Mouse (Mus musculus) activated CD4-positive, CD25-positive, alpha-beta regulatory T cell, adult 9 weeks (primary cell): ENCODE results near the gene Ces1c. TPM values are rescaled to one million over a fixed set of nuclear protein-coding genes. Genes with fewer than 3 reads are reported as not detected.

ENCODE experiments used
- polyA plus RNA-seq: library from polyadenylated mRNA; unstranded; fragments of 100-300 nt; shearing (Covaris generic); gene quantifications from one replicate; pipeline ENCODE4 v1.2.1, GENCODE M21; 2017

The Ces1c gene
- not detected for polyA plus RNA-seq

DNA sequence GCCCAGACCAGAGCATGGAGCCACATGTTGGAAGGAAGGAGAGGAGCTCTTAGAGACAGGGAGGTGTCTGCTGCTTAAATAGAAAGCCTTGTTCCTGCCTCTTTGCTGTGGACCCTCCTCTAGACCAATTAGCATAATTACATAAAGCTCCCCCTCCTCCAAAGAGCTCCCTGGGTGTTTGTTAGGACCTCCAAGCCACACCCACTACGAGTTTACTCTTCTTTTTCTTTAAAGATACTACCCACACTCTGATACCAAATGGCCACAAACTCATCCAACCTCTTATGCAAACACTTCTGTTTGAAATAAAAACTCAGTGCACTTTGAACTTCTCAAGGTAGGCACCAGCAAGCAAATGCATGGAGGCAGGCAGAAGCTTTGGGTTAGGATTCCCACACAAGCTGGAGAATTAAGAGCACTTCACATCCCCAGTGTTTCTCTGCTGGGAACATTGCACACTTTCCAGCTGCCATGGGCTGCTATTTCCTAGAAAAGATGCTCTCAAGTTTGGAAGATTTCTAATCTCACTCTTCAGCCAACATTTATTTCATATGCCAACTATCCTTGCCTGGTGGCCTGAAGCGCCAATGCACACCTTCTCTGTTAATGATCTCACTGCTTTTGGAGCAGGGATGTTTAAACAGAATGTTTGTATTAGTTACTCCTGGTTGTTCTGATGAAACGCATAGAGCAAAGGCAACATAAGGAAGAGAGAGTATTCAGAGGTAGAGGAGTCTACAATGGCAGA lies at the start of gene Ces1c:
Gene Ces1c (minus strand): TSS at position 51 of the 748 bp plus-strand sequence.

DNA sequence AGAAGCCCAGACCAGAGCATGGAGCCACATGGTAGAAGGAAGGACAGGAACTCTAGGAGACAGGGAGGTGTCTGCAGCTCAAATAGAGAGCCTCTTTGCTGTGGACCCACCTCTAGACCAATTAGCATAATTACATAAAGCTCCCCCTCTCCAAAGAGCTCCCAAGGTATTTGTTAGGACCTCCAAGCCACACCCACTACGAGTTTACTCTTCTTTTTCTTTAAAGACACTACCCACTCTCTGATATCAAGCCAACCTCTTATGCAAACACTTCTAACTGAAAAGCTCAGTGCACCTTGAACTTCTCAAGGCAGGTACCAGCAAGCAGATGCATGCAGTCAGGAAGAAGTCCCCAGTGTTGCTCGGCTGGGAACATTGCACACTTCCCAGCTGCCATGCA lies 51.2 kb downstream of the Ces1c start, which contains the start of gene Ces1b:
Gene Ces1b (minus strand): TSS at position 131 of the 400 bp plus-strand sequence.

Other genes starting within 250 kb of the Ces1c start
- not detected for gene Capns2, start 229.9 kb downstream of the Ces1c start, polyA plus RNA-seq
- not detected for gene Slc6a2, start 171.2 kb downstream of the Ces1c start, polyA plus RNA-seq
- gene Ces1a, start 83.1 kb downstream of the Ces1c start, polyA plus RNA-seq, result not detected
- not detected for gene Ces1b, start 51.3 kb downstream of the Ces1c start, polyA plus RNA-seq
- gene Ces1d, start 66.6 kb upstream of the Ces1c start, polyA plus RNA-seq, result not detected
- gene Ces1e, start 98.3 kb upstream of the Ces1c start, polyA plus RNA-seq, result not detected
- gene Ces1f, start 148.5 kb upstream of the Ces1c start, polyA plus RNA-seq, result not detected
- not detected for gene Ces1g, start 206.0 kb upstream of the Ces1c start, polyA plus RNA-seq
- gene Ces1h, start 248.4 kb upstream of the Ces1c start, polyA plus RNA-seq, result not detected